Mouse (Mus musculus) limb, embryonic 13.5 days (tissue): ENCODE results near the gene C030005K15Rik. TPM values are rescaled to one million over a fixed set of nuclear protein-coding genes. Genes with fewer than 3 reads are reported as not detected.

Experiments
- ATAC-seq: fragments of 200-750 bp; cut with Nextera tagmentation; 2 replicates; pipeline ENCODE4 v1.8.0; 2017; ENCODE audit warnings: low read depth, moderate number of reproducible peaks, moderate TSS enrichment; ENCODE audit not compliant: low FRiP score
- H3K27ac ChIP-seq: fragments of 300-500 bp; sonication (generic); 2 replicates; pipeline ENCODE4 v1.5.1; 2015; ENCODE audit warnings: inconsistent platforms, mild to moderate bottlenecking, moderate library complexity
- H3K27me3 ChIP-seq: fragments of 300-500 bp; sonication (generic); 2 replicates; pipeline ENCODE4 v1.6.1; 2015; ENCODE audit warnings: mild to moderate bottlenecking, inconsistent platforms
- H3K36me3 ChIP-seq: fragments of 300-500 bp; sonication (generic); 2 replicates; pipeline ENCODE4 v1.6.1; 2015; ENCODE audit warnings: inconsistent platforms, mild to moderate bottlenecking, moderate library complexity
- H3K4me1 ChIP-seq: fragments of 300-500 bp; sonication (generic); 2 replicates; pipeline ENCODE4 v1.6.1; 2015; ENCODE audit warnings: inconsistent platforms
- H3K4me2 ChIP-seq: fragments of 300-500 bp; sonication (generic); replicated peaks from 2 replicates; pipeline ENCODE4 v1.6.1; 2015; ENCODE audit warnings: inconsistent platforms, mild to moderate bottlenecking, moderate library complexity
- H3K4me3 ChIP-seq: fragments of 300-500 bp; sonication (generic); 2 replicates; pipeline ENCODE4 v1.5.1; 2015; ENCODE audit warnings: moderate library complexity, mild to moderate bottlenecking, inconsistent platforms
- H3K9ac ChIP-seq: fragments of 300-500 bp; sonication (generic); 2 replicates; pipeline ENCODE4 v1.6.1; 2015; ENCODE audit warnings: mild to moderate bottlenecking, inconsistent platforms
- H3K9me3 ChIP-seq: fragments of 300-500 bp; sonication (generic); 2 replicates; pipeline ENCODE4 v1.6.1; 2016; ENCODE audit warnings: inconsistent platforms
- WGBS: fragments of 180-500 bp; shearing (Covaris S2); methylation state at CpG from one replicate; pipeline ENCODE4 v1.1.7; 2015; 5-methylcytosine and 5-hydroxymethylcytosine counted together
- polyA plus RNA-seq: library from polyadenylated mRNA; unstranded; fragments of >200 nt; fragmentation: Nextera tagmentation; extraction: Ambion mirVana; gene quantifications from 2 replicates; pipeline ENCODE4 v1.2.1, GENCODE M21; 2015

The C030005K15Rik gene
- polyA plus RNA-seq, 1 experiment from 2014 or later: not detected

DNA sequence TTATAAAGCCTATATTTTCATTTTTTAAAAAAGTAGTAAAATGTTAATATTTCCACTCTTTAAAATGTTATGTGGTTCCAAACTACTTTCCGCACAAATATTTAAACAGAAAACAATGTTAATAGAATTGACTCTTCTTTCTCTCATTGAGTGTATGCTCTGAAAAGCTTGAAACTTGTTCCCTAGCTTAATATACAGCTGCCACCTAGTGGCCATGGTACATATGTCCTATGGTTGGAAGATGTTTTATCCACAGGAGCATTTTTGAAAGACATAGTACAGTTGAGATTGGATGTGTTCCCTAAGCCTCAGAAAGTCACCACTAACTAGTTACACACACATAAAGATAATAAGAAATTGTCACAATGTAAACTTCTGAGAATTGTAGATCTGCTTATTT, 22.0 kb downstream of the C030005K15Rik start:
- ATAC-seq: no peak
- H3K36me3 ChIP-seq: no peaks in the 10 kb centered on the region
- H3K9me3 ChIP-seq: no peaks in the 10 kb centered on the region
- no peak overlapping the region for H3K27ac ChIP-seq
- no peak overlapping the region for H3K9ac ChIP-seq
- no peak overlapping the region for H3K4me3 ChIP-seq
- no peaks in the 10 kb centered on the region for H3K4me1 ChIP-seq
- no peaks in the 10 kb centered on the region for H3K27me3 ChIP-seq
- no peak overlapping the region for H3K4me2 ChIP-seq
- 35% methylated on average over 1 of the region's 1 CpGs for WGBS

GRCm38 (mm10) chr10:97702321-97702720, 24.2 kb downstream of the C030005K15Rik start:
- no peaks in the 10 kb centered on the region for H3K36me3 ChIP-seq
- no peaks in the 10 kb centered on the region for H3K27me3 ChIP-seq
- ATAC-seq: no peak
- H3K9me3 ChIP-seq: no peaks in the 10 kb centered on the region
- H3K4me2 ChIP-seq: no peak overlapping the region
- no peaks in the 10 kb centered on the region for H3K4me1 ChIP-seq
- H3K9ac ChIP-seq: no peak overlapping the region
- no peak overlapping the region for H3K27ac ChIP-seq
- H3K4me3 ChIP-seq: no peak overlapping the region

DNA sequence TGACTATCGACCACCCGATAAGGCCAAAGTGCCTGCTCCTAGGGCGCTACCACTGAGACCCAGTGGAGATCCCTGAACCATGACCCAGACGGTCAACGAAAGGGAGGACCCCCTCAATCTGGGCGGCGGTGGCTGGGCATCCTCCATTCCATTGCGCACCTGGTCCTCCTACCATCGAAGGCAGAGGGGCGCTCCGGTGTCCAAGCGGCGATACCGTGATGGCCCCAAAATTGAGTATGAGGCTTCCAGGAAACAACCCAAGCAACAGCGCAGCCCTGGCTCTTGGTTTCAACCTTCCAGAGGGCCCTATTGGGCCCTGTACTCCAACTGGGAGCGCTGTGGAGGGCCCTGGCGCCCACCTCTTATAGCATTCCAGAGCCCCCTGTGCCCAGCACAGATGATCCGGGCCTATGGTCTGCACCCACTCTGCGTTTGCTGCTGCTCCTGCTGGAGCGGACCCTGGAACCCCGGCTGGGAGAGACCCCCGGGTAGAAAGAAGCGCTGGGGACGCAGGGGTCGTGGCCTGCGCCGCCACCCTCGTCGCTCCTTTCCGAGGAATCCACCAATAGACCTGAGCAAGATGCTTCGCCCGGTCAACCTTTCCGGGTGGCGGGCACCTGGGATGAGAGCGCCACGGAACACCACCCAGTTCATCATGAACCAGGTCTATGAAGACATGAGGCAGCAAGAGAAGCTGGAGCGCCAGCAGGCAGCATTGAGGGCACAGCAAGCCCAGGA, 33.0 kb downstream of the C030005K15Rik start:
- no peaks in the 10 kb centered on the region for H3K4me1 ChIP-seq
- no peak for ATAC-seq
- no peak overlapping the region for H3K4me3 ChIP-seq
- no peak overlapping the region for H3K4me2 ChIP-seq
- H3K27ac ChIP-seq: no peak overlapping the region
- no peaks in the 10 kb centered on the region for H3K27me3 ChIP-seq
- H3K9me3 ChIP-seq: no peaks in the 10 kb centered on the region
- H3K9ac ChIP-seq: no peak overlapping the region
- H3K36me3 ChIP-seq: no peaks in the 10 kb centered on the region; the same call in 1 of the 2 replicates
- WGBS: 93% methylated on average over 37 of the region's 37 CpGs

- 72% methylated on average over 20 of the region's 20 CpGs for WGBS
- no peak for ATAC-seq
- Histone ChIP-seq H3K36me3 (no peaks in the 10 kb centered on the region; the same call in 1 of the 2 replicates), H3K4me2 (no peak within 1 kb of the TSS), H3K4me1 (no peaks in the 10 kb centered on the region), H3K27ac (no peak within 1 kb of the TSS), H3K27me3 (no peaks in the 10 kb centered on the region), H3K4me3 (no peak within 1 kb of the TSS), H3K9ac (no peak within 1 kb of the TSS), H3K9me3 (no peaks in the 10 kb centered on the region)
Observed at GRCm38 (mm10) chr10:97692913-97693312, 33.6 kb downstream of the C030005K15Rik start, which contains the start of gene Ccer1. TSS of gene Ccer1 (plus strand) at chr10:97693059.

DNA sequence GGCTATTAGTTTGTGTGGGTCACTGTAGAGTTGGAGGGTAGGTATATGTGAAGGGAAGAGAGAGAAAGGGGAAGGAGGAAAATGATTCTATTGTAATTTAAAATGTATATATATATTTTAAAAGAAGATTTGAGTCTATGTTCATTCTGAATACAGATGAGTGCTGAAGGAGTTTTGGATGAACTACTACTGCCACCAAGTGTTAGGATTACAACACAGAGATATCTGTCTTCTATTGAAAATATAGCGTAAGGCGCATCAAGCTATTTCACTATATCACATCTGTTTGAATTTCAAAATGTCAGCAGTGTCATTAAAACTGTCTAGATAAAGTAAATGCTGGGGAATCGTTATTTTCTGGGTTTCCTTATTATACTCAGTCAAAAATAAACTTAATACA, 37.1 kb downstream of the C030005K15Rik start:
- H3K4me1 ChIP-seq: no peaks in the 10 kb centered on the region
- WGBS: 87% methylated on average over 3 of the region's 3 CpGs
- H3K27ac ChIP-seq: no peak overlapping the region
- H3K4me3 ChIP-seq: no peak overlapping the region
- H3K9me3 ChIP-seq: no peaks in the 10 kb centered on the region
- H3K36me3 ChIP-seq: no peaks in the 10 kb centered on the region; the same call in 1 of the 2 replicates
- no peak overlapping the region for H3K9ac ChIP-seq
- H3K4me2 ChIP-seq: no peak overlapping the region
- ATAC-seq: no peak
- no peaks in the 10 kb centered on the region for H3K27me3 ChIP-seq

DNA sequence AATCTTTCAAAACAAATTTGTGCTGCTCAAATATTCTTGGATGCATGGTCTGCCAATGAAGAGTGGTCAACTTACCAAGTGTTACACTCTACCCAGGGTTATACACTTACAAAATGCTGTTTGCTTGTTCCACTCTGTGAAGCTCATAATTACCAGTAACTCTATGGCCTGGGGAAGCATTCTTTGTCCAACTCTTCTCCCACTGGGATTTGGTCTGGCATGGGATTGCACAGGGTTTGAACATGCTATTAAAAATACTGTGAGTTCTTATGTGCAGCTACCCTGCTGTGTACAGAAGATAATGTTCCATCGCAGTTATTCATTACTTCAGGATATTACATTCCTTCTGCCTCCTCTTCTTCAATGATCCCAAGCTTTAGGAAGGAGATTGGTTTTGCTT, 39.4 kb downstream of the C030005K15Rik start:
- Histone ChIP-seq H3K27ac (no peak overlapping the region), H3K4me1 (no peaks in the 10 kb centered on the region), H3K36me3 (no peaks in the 10 kb centered on the region), H3K9ac (no peak overlapping the region), H3K4me3 (no peak overlapping the region), H3K4me2 (no peak overlapping the region), H3K9me3 (no peaks in the 10 kb centered on the region), H3K27me3 (no peaks in the 10 kb centered on the region)
- 78% methylated on average over 1 of the region's 1 CpGs for WGBS
- ATAC-seq: no peak

GRCm38 (mm10) chr10:97682981-97683380, 43.6 kb downstream of the C030005K15Rik start:
- H3K27ac ChIP-seq: no peak overlapping the region
- no peak for ATAC-seq
- H3K9ac ChIP-seq: no peak overlapping the region
- no peaks in the 10 kb centered on the region for H3K4me1 ChIP-seq
- no peaks in the 10 kb centered on the region for H3K27me3 ChIP-seq
- H3K36me3 ChIP-seq: no peaks in the 10 kb centered on the region
- H3K4me2 ChIP-seq: no peak overlapping the region
- H3K4me3 ChIP-seq: no peak overlapping the region
- H3K9me3 ChIP-seq: no peaks in the 10 kb centered on the region

Other genes starting within 250 kb of the C030005K15Rik start
- gene Dcn, start 247.1 kb downstream of the C030005K15Rik start, polyA plus RNA-seq: 302 and 322 TPM in 2 replicates
- 330 and 358 TPM in 2 replicates for gene Lum, start 161.6 kb downstream of the C030005K15Rik start, polyA plus RNA-seq
- 76.1 and 78.8 TPM in 2 replicates for gene Kera, start 119.9 kb downstream of the C030005K15Rik start, polyA plus RNA-seq
- 24.8 and 30.1 TPM in 2 replicates for gene Epyc, start 82.7 kb downstream of the C030005K15Rik start, polyA plus RNA-seq
- 0.10 TPM in 1 of 2 replicates, not detected in the other for gene Ccer1, start 33.7 kb downstream of the C030005K15Rik start, polyA plus RNA-seq